Mouse (Mus musculus) layer of hippocampus, adult 9-10 months (tissue): ENCODE data around the gene Timm22.

Experiments
- DNase-seq: peaks from one replicate; pipeline ENCODE4 v3.0.0; 2022; ENCODE audit warnings: low spot score

The Timm22 gene

DNA sequence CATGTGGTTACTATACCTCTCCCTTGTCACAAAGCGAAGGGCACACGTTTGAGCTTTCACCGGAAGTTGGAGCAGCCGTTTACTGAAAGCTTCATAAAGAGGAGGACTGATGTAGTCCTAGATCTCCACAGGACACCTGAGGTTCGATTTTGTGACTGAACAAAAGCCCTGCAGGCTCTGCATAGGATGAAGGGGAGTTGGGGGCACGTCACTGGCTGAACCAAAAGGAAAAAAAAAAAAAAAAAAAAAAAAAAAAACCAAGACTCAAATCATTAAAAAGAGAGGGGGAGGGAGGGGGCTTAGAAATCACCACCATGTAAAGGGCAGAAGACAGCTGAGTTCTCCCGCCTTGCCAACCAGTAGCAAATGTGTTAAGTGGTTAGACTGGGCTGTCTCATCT, 18.0 kb upstream of the Timm22 start:
- no peak for DNase-seq

DNA sequence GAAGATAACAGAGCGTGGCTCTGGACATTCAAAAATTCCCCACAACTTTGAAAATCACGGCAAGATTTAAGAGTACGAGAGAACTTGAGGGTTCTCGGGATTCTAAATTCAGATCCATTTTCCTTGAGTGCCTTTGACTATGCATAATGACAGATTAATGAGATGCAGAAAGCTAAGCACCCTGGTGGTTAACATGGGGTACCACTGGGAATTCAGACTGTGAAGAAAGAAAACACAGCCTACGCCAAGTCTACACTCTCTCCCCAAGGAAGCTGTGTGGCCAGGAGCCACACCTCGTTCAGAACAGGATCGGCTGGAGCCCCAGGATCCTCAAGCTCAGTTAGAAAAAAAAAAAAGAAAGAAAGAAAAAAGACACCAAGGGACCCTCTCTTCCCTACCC, 14.2 kb upstream of the Timm22 start:
- DNase-seq, result no peak

- DNase-seq, result no peak
Measured at GRCm38 (mm10) chr11:76392996-76393395, 13.8 kb upstream of the Timm22 start.

DNA sequence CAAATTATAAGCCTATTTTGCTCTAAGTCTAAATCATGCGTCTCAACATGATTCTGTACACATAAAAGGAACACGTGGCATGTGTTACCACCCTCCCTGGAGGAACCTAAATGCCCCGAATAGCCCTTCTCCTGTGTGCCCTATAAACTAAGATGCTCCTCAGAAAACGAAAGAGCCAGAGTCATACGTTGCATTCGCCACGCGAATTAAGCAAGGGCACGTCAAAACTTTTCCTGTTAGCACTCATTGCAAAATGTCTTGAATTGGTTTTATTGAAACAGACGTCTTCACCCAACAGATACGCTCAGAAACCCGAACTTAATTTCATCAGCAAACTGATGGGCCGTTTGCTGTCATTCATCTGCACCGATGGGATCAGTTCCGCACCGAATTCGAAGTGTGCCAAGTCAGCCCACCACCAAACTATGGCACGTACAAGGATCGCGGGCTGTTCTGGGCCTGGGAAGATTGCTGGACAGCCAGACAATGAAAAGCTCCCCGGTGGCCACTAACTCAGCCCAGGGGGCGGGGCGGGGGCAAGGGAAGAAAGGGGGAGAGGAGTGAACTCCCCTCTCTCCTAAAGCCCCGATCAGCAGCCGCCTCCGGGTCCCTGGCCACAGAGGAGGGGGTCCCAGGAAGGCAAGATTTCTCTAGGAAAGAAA, 9.0 kb upstream of the Timm22 start:
- no peak for DNase-seq

DNA sequence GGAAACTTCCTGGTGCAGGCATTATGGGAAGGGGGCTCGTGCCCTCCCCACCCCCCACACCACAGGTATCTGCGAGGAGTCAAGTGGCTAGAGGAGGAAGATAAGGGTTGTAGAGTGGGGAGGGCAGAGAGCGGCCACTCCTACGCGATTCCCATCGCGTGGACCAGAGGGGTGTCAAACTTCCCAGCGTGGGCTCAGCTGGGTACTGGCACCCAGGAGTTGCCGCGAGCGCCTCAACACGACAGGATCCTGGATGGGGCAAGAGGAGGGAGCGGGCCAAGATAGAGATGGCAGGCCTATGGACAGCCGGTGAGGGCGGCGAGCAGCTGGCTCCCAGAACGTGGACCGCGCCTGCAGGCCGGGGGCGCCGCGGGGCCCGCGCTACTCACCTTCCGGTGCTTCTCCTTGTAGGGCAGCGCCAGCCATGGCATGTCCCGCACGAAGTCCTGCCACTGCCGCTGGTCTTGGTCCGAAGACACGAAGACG, 8.4 kb upstream of the Timm22 start:
- DNase-seq, result no peak

DNA sequence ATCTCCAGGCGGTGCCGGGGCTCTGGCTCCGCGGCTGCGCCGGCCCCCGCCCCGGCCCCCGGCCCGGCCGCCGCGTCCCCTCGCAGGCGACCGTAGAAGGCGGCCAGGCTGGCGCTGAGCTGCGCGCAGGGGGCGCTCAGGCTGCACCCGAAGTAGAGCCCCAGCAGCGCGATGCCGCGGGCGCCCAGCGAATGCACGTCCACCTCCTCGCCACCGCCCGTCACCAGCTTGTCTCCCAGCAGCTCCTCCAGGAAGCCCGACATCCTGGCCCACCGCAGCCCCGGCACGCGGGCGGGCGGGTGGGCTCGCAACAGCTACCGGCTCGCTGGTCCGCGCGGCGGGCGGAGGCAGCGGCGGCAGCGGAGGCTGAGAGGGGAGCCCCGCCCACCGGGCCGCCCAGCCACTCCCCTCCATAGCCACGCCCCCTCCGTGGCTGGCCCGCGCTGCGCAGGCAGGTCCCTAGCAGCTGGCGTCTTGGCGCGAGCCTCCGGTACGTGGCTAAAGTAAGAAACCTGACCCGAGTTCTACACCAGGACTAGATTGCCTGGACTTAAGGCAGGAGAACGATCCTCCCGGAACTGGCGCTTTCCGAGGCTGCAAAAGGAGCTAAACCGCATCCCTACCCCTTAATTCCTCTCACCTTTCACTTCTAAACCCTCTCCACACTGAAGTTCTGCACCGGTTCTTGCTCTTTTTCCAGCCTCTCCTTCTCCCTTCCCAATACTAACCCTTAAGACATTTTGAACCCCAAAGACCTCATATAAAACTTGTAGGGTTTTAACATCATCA, 7.8 kb upstream of the Timm22 start, which contains the start of gene Nxn:
Gene Nxn (minus strand): TSS at position 343 of the 789 bp plus-strand sequence.
- no peak for DNase-seq

GRCm38 (mm10) chr11:76399587-76400330, 7.0 kb upstream of the Timm22 start:
- DNase-seq, result no peak

DNA sequence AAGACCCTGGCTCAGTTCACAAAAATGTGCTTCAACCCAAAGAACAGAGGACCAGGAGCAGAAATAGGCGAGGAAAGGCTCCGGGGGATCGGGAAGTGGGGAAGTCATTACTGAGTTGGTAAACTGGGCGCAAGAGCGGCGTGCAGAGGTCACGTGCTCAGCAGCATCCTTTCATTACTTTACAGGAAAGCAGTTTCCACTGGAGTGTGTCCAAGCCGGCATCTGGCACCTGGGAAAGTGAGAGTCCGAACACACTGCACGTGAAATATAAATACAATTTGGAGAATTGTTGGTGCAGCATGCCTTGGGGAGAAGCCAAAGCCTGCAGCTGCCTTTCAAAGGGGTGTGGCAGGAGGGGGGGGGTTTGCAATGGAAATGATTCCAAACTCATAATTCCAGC, 5.4 kb upstream of the Timm22 start:
- no peak for DNase-seq

GRCm38 (mm10) chr11:76405113-76405512, 1.6 kb upstream of the Timm22 start:
- no peak for DNase-seq

- no peak for DNase-seq
Measured at GRCm38 (mm10) chr11:76405626-76406264, 1.0 kb upstream of the Timm22 start.

GRCm38 (mm10) chr11:76410826-76411225, 4.1 kb downstream of the Timm22 start:
- DNase-seq, result no peak

DNA sequence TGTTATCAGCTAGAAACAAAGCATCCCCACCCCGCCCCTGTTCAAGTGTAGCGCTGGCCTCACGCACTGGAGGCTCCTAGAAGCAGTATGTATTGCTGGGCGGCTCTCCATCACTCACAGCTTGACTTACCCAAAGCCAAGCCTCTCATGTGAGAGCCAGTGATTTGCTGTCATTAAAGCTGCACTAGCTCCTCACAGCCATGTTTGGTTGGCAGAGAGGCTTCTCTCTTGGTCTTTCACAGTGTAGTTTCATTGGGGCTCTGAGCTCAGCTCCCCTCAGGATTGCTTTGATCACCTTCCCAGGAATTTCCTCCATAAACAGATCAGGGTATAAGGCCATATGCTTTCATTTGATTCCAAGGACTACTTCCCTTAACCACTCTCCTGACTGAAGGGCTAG, 6.5 kb downstream of the Timm22 start:
- DNase-seq, result no peak

GRCm38 (mm10) chr11:76415001-76415400, 8.2 kb downstream of the Timm22 start:
- DNase-seq, result no peak

DNA sequence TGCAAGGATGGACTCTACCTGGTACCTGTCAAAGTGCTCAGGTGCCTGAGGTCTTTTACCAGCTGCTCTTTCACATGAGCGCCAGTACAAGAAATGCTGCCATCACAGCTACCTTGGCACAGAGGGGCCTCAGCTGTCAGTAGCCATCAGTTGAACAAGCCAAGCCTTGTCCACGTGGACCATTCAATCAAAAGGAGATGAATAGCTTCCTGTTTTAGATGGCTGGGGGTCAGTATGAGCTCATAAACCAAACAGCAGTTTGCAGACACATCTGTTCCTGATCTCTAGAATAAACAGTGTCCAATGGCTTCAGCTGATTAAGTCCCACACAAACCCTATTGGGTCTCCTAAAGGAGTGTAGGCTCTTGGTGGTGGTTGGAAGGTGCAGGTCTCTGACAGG, 9.2 kb downstream of the Timm22 start:
- DNase-seq, result no peak

DNA sequence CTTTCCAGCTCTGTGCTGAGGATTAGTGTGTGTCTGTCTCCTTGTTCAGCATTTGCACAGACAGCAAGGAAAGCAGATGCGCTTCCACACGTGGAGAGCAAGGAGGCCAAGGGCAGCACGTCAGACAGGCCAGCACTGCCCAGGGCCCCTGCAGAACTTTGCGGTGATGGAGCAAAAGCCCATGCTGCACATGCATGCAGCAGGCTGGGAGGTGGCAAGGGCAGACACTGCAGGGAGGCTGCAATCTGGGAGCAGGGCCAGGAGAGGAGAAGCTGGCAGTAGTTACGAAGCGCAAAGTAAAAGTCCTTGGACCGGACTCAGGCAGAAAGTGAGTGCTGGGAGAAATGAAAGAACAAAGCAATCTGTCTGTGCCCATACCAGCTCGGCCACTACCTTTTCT, 11.7 kb downstream of the Timm22 start:
- no peak for DNase-seq

- DNase-seq, result no peak
Measured at GRCm38 (mm10) chr11:76419179-76419578, 12.4 kb downstream of the Timm22 start.

GRCm38 (mm10) chr11:76420896-76421295, 14.1 kb downstream of the Timm22 start:
- no peak for DNase-seq

GRCm38 (mm10) chr11:76425749-76426148, 19.0 kb downstream of the Timm22 start:
- no peak for DNase-seq

GRCm38 (mm10) chr11:76427781-76428180, 21.0 kb downstream of the Timm22 start:
- DNase-seq, result no peak

- DNase-seq, result no peak
Measured at GRCm38 (mm10) chr11:76429046-76429445, 22.3 kb downstream of the Timm22 start.

- no peak for DNase-seq
Measured at GRCm38 (mm10) chr11:76429556-76429955, 22.8 kb downstream of the Timm22 start.

- DNase-seq, result no peak
Measured at GRCm38 (mm10) chr11:76429966-76430631, 23.3 kb downstream of the Timm22 start.
